11 mouse cellular contexts compared by ENCODE assay signal in the genomic region with DNA sequence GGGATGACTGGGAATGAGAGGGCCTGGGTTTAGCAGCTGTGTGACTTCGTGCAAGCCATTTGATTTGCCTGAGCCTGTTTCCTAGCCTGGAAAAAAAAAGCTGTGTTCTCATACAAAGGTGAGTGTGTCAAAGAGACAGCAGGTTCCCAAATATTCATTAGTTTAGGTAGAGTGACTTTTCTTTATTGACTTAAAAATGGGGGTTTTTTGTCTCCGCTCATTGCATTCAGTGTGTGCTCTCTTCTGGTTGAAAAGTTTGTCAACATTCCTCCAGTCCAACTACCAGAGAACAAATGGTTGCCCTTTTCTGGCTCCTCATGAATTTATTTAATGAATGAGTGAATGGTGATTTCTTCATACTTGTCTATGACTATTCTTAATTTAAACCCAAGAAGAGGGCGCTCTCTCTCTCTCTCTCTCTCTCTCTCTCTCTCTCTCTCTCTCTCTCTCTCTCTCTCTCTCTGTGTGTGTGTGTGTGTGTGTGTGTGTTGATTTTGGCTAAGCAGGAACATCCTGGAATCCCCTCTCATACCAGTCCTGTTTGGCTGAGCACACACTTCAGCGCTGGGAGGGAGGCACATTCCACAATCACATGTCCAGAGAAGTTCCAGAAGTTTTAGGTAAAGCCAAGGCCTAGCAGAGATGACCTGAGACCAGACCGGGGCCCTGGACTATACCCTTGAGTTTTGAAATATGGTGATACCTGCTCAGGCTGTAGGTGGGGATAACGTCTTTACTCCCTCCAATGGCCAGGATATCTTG. TPM values are rescaled to one million over a fixed set of nuclear protein-coding genes. Genes with fewer than 3 reads are reported as not detected.
DNase-seq lines count a peak whose midpoint lies in the region; ATAC-seq lines count a peak whose summit lies in the region.
"Had no signal": no experiment of that assay in that cellular context is flagged by ENCODE, and none has a peak within 500 bp of the region (broad histone marks: within the 10 kb centered on the region; RNA-seq: fewer than 3 reads in every experiment).

No protein-coding gene starts in this region.

- no peaks in the 10 kb centered on the region for H3K36me3 ChIP-seq in forebrain, embryonic 10.5 days (replicated peaks)
- H3K36me3 ChIP-seq in forebrain, embryonic 11.5 days (ENCODE audit: control insufficient read depth, insufficient read depth, low read length) = no peaks in the 10 kb centered on the region
- 0 out of 2 replicates have a peak, but pooled peaks cover 2% of the 10 kb centered on the region for H3K36me3 ChIP-seq in heart, embryonic 16.5 days (ENCODE audit: control insufficient read depth, insufficient read depth)
- no peaks in the 10 kb centered on the region for H3K36me3 ChIP-seq in midbrain, embryonic 15.5 days (replicated peaks)
- H3K36me3 ChIP-seq: limb, embryonic 12.5 days had no signal

- 50% methylated on average over 6 of the region's 6 CpGs for WGBS in forebrain, embryonic 10.5 days
- WGBS in forebrain, embryonic 11.5 days = 50% methylated on average over 6 of the region's 6 CpGs
- WGBS in heart, embryonic 16.5 days = 47% methylated on average over 6 of the region's 6 CpGs
- 55% methylated on average over 6 of the region's 6 CpGs for WGBS in midbrain, embryonic 15.5 days

- no peak for DNase-seq in forebrain, embryonic 10.5 days (ENCODE audit: extremely low spot score, low spot score)
- no peak for DNase-seq in forebrain, embryonic 11.5 days (ENCODE audit: low spot score)
- peak; percentile 17 to 36 for DNase-seq in kidney, postnatal 4 days
- no peak for DNase-seq in kidney, postnatal 10 days
- DNase-seq in frontal cortex, postnatal 25 days (ENCODE audit: low spot score in 2 of 2) = no peak
- no peak for DNase-seq in cerebellum, postnatal 14 days
- DNase-seq: adrenal gland, postnatal 36 days; cerebellum, postnatal 10 days had no signal

- H3K4me2 ChIP-seq in forebrain, embryonic 11.5 days (ENCODE audit: low read depth, low read length, severe bottlenecking) = no peak overlapping the region
- peak overlapping the region; percentile 90 for H3K4me2 ChIP-seq in heart, embryonic 16.5 days (ENCODE audit: low read depth, low read length)
- peak overlapping the region; percentile 99 for H3K4me2 ChIP-seq in midbrain, embryonic 15.5 days
- H3K4me2 ChIP-seq: limb, embryonic 12.5 days had no signal

- H3K4me1 ChIP-seq in forebrain, embryonic 10.5 days = peaks cover 61% of the 10 kb centered on the region
- H3K4me1 ChIP-seq in forebrain, embryonic 11.5 days (replicated peaks; ENCODE audit: control insufficient read depth, insufficient read depth, low read length) = peaks cover 14% of the 10 kb centered on the region; the same call in 1 of the 2 replicates
- H3K4me1 ChIP-seq in heart, embryonic 16.5 days (ENCODE audit: control insufficient read depth, insufficient read depth, low read length) = peaks cover 16% of the 10 kb centered on the region
- H3K4me1 ChIP-seq in midbrain, embryonic 15.5 days = peaks cover 30% of the 10 kb centered on the region

- ATAC-seq in forebrain, embryonic 11.5 days (replicated peaks; ENCODE audit: low FRiP score) = no peak
- ATAC-seq in heart, embryonic 16.5 days (replicated peaks; ENCODE audit: extremely low read depth, insufficient read depth, low FRiP score) = no peak
- no peak for ATAC-seq in midbrain, embryonic 15.5 days (replicated peaks)

- H3K9ac ChIP-seq in forebrain, embryonic 11.5 days (ENCODE audit: low read length) = no peak overlapping the region
- no peak overlapping the region for H3K9ac ChIP-seq in heart, embryonic 16.5 days (ENCODE audit: low read length)
- H3K9ac ChIP-seq in midbrain, embryonic 15.5 days = no peak overlapping the region
- H3K9ac ChIP-seq: limb, embryonic 12.5 days had no signal

- H3K9me3 ChIP-seq in forebrain, embryonic 10.5 days = peaks cover 9% of the 10 kb centered on the region; the same call in 1 of the 2 replicates
- H3K9me3 ChIP-seq in forebrain, embryonic 11.5 days (ENCODE audit: control insufficient read depth, low read length) = no peaks in the 10 kb centered on the region; the same call in 1 of the 2 replicates
- peaks cover 5% of the 10 kb centered on the region for H3K9me3 ChIP-seq in heart, embryonic 16.5 days (replicated peaks; ENCODE audit: control insufficient read depth, low read length)
- no peaks in the 10 kb centered on the region for H3K9me3 ChIP-seq in midbrain, embryonic 15.5 days

- peak overlapping the region; percentile 67; the same call in 1 of the 2 replicates for H3K4me3 ChIP-seq in forebrain, embryonic 10.5 days
- H3K4me3 ChIP-seq in forebrain, embryonic 11.5 days (ENCODE audit: low read depth, low read length) = no peak overlapping the region
- peak overlapping the region; percentile 69 for H3K4me3 ChIP-seq in heart, embryonic 16.5 days (ENCODE audit: low read length)
- H3K4me3 ChIP-seq in midbrain, embryonic 15.5 days = peak overlapping the region; percentile 52
- H3K4me3 ChIP-seq: limb, embryonic 12.5 days had no signal

- H3K27me3 ChIP-seq in forebrain, embryonic 10.5 days (ENCODE audit: poor library complexity, severe bottlenecking) = peaks cover 86% of the 10 kb centered on the region
- H3K27me3 ChIP-seq in forebrain, embryonic 11.5 days (ENCODE audit: control insufficient read depth, insufficient read depth, low read length) = peaks cover 31% of the 10 kb centered on the region
- no peaks in the 10 kb centered on the region for H3K27me3 ChIP-seq in heart, embryonic 16.5 days (ENCODE audit: control insufficient read depth, insufficient read depth, low read length)
- peaks cover 14% of the 10 kb centered on the region; the same call in 1 of the 2 replicates for H3K27me3 ChIP-seq in midbrain, embryonic 15.5 days (replicated peaks)

- H3K27ac ChIP-seq in forebrain, embryonic 10.5 days = no peak overlapping the region
- H3K27ac ChIP-seq in forebrain, embryonic 11.5 days (ENCODE audit: low read depth, low read length) = no peak overlapping the region
- peak overlapping the region; percentile 46 for H3K27ac ChIP-seq in heart, embryonic 16.5 days (ENCODE audit: low read length)
- no peak overlapping the region for H3K27ac ChIP-seq in midbrain, embryonic 15.5 days
- H3K27ac ChIP-seq: limb, embryonic 12.5 days had no signal

RNA-seq across cellular contexts. Expression of gene Spon1, which starts 2.6 kb away (rescaled TPM):
- 10.3 and 12.9 TPM in 2 replicates for polyA plus RNA-seq in forebrain, embryonic 10.5 days (2016; fragmentation: Nextera tagmentation; extraction: Ambion mirVana)
- polyA plus RNA-seq in forebrain, embryonic 11.5 days (2014; fragmentation: Nextera tagmentation; extraction: Ambion mirVana) = 9.0 and 9.7 TPM in 2 replicates
- polyA plus RNA-seq in heart, embryonic 16.5 days (2015; fragmentation: Nextera tagmentation; extraction: Ambion mirVana) = 54.5 and 59.3 TPM in 2 replicates
- polyA plus RNA-seq in midbrain, embryonic 15.5 days (2015; fragmentation: Nextera tagmentation; extraction: Ambion mirVana) = 38.4 and 47.2 TPM in 2 replicates

Comparison
In these comparisons a context has a peak if more than half of its experiments do, and no peak if none do; other contexts are left out.
1. DNase-seq: peak in kidney, postnatal 4 days (2 of 2); none in forebrain, embryonic 10.5 days (single experiment), forebrain, embryonic 11.5 days (single experiment), kidney, postnatal 10 days (single experiment), frontal cortex, postnatal 25 days (0 of 2) and cerebellum, postnatal 14 days (0 of 2).